Mouse (Mus musculus) brain, embryonic 14.5 days (tissue): ENCODE measurements around the gene Fbxo21.

ENCODE experiments used
- CTCF ChIP-seq: fragments of 200-500 bp; IDR thresholded peaks from 2 replicates; pipeline ENCODE4 v1.5.1; 2012; ENCODE audit warnings: inconsistent platforms, mild to moderate bottlenecking, moderate library complexity, borderline replicate concordance; ENCODE audit not compliant: insufficient read depth, insufficient read length; ENCODE audit errors: extremely low read depth
- POLR2A ChIP-seq: fragments of 200-500 bp; IDR thresholded peaks from 2 replicates; pipeline ENCODE4 v1.6.1; 2012; ENCODE audit warnings: mild to moderate bottlenecking, inconsistent platforms, borderline replicate concordance; ENCODE audit not compliant: poor library complexity, insufficient read depth, insufficient read length, severe bottlenecking; ENCODE audit errors: extremely low read depth

DNA sequence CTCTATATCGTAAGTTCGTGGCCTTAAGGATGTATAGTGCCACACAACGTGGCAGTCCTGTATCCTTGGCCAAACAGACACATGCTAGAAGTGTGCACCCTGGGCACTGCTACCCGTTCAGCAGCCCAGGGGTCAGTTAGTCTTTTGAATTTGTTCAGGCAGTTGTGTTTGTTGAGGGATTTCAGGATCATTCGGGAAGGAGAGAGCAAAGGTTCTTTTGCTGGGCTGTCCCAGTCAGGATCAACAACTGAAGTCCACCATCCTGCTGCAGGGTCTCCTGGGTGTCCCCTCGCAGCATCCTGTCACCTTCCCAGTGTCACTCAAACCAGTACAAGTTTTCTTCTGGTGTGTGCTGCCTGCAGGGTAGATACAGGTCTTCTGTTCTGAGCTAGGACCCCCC lies 20.1 kb downstream of the Fbxo21 start:
- TF ChIP-seq CTCF (no peak), POLR2A (no peak)
